Mouse (Mus musculus) stomach, postnatal 0 days (tissue): Measurements from ENCODE around the gene Pigv. TPM values are rescaled to one million over a fixed set of nuclear protein-coding genes. Genes with fewer than 3 reads are reported as not detected.

ENCODE experiments used
- ATAC-seq: fragments of 200-750 bp; cut with Nextera tagmentation; 2 replicates; pipeline ENCODE4 v1.8.0; 2017; ENCODE audit not compliant: low FRiP score, low TSS enrichment
- DNase-seq: peaks from one replicate; pipeline ENCODE4 v3.0.0-alpha.2; 2016; ENCODE audit warnings: low spot score
- H3K27ac ChIP-seq: fragments of 300-500 bp; sonication (generic); replicated peaks from 2 replicates; pipeline ENCODE4 v1.5.1; 2014; ENCODE audit warnings: mild to moderate bottlenecking, control low read depth
- H3K27me3 ChIP-seq: fragments of 300-500 bp; sonication (generic); 2 replicates; pipeline ENCODE4 v1.6.1; 2014; ENCODE audit warnings: low read length; ENCODE audit not compliant: control insufficient read depth, insufficient read depth
- H3K36me3 ChIP-seq: fragments of 300-500 bp; sonication (generic); 2 replicates; pipeline ENCODE4 v1.6.1; 2014; ENCODE audit warnings: low read length, mixed read lengths; ENCODE audit not compliant: control insufficient read depth, insufficient read depth
- H3K4me1 ChIP-seq: fragments of 300-500 bp; sonication (generic); replicated peaks from 2 replicates; pipeline ENCODE4 v1.6.1; 2014; ENCODE audit warnings: antibody characterized with exemption; ENCODE audit not compliant: control insufficient read depth, insufficient read depth
- H3K4me2 ChIP-seq: fragments of 300-500 bp; sonication (generic); replicated peaks from 2 replicates; pipeline ENCODE4 v1.6.1; 2014; ENCODE audit warnings: low read depth, mild to moderate bottlenecking, control low read depth, moderate library complexity
- H3K4me3 ChIP-seq: fragments of 300-500 bp; sonication (generic); 2 replicates; pipeline ENCODE4 v1.5.1; 2014; ENCODE audit warnings: low read depth, low read length, control low read depth
- H3K9ac ChIP-seq: fragments of 300-500 bp; sonication (generic); 2 replicates; pipeline ENCODE4 v1.6.1; 2014; ENCODE audit warnings: mild to moderate bottlenecking, low read length, control low read depth, mixed read lengths
- H3K9me3 ChIP-seq: fragments of 300-500 bp; sonication (generic); 2 replicates; pipeline ENCODE4 v1.6.1; 2016; ENCODE audit warnings: low read length; ENCODE audit not compliant: control insufficient read depth
- CTCF ChIP-seq: IDR thresholded peaks from 2 replicates; pipeline ENCODE4 v1.5.1; 2016; ENCODE audit warnings: antibody characterized with exemption, low read depth, mild to moderate bottlenecking, moderate library complexity
- EP300 ChIP-seq: optimal IDR thresholded peaks from 2 replicates; pipeline ENCODE3; 2016; ENCODE audit warnings: antibody characterized with exemption
- WGBS: fragments of 180-500 bp; shearing (Covaris S2); extraction: QIAGEN DNeasy Blood & Tissue Kit; methylation state at CpG from one replicate; pipeline ENCODE4 v1.1.7; 2014; 5-methylcytosine and 5-hydroxymethylcytosine counted together
- microRNA-seq: library from miRNA; unstranded; fragments of <30 nt; microRNA quantifications from one replicate; pipeline ENCODE4, GENCODE M21; 2016
- polyA plus RNA-seq: library from polyadenylated mRNA; unstranded; fragments of >200 nt; fragmentation: Nextera tagmentation; extraction: Ambion mirVana; gene quantifications from 2 replicates; pipeline ENCODE4 v1.2.1, GENCODE M21; 2015

The Pigv gene
- polyA plus RNA-seq, 1 experiment from 2014 or later = 11.5 TPM

GRCm38 (mm10) chr4:133613867-133614266 is 58.6 kb downstream of the Pigv start:
- Histone ChIP-seq H3K4me1 (no peaks in the 10 kb centered on the region), H3K9me3 (no peaks in the 10 kb centered on the region), H3K36me3 (no peaks in the 10 kb centered on the region), H3K27me3 (no peaks in the 10 kb centered on the region), H3K4me3 (no peak overlapping the region), H3K4me2 (no peak overlapping the region), H3K27ac (peak overlapping the region; percentile 30; the same call in 1 of the 2 replicates), H3K9ac (no peak overlapping the region; the same call in 1 of the 2 replicates)
- ATAC-seq (no peak), DNase-seq (peak; percentile 12)
- no peak for TF ChIP-seq EP300
- no peak for TF ChIP-seq CTCF
- 72% methylated on average over 4 of the region's 4 CpGs for WGBS

- 89% methylated on average over 8 of the region's 8 CpGs for WGBS
- Histone ChIP-seq H3K9me3 (no peaks in the 10 kb centered on the region), H3K4me1 (no peaks in the 10 kb centered on the region), H3K4me2 (no peak overlapping the region), H3K27me3 (no peaks in the 10 kb centered on the region), H3K36me3 (no peaks in the 10 kb centered on the region), H3K27ac (no peak overlapping the region), H3K9ac (no peak overlapping the region), H3K4me3 (no peak overlapping the region)
- peak; percentile 11 for DNase-seq
- no peak for TF ChIP-seq EP300
- no peak for TF ChIP-seq CTCF
- no peak for ATAC-seq
Observed at GRCm38 (mm10) chr4:133613026-133613425, 59.4 kb downstream of the Pigv start.

GRCm38 (mm10) chr4:133612416-133612815 is 60.0 kb downstream of the Pigv start:
- DNase-seq = peak; percentile 13
- Histone ChIP-seq H3K4me1 (no peaks in the 10 kb centered on the region), H3K27me3 (no peaks in the 10 kb centered on the region), H3K36me3 (no peaks in the 10 kb centered on the region), H3K9me3 (no peaks in the 10 kb centered on the region), H3K4me2 (no peak overlapping the region), H3K4me3 (no peak overlapping the region), H3K9ac (no peak overlapping the region), H3K27ac (no peak overlapping the region)
- TF ChIP-seq CTCF = peak; percentile 47
- TF ChIP-seq EP300 = no peak
- WGBS = 99% methylated on average over 7 of the region's 7 CpGs
- no peak for ATAC-seq

GRCm38 (mm10) chr4:133611815-133612214 is 60.6 kb downstream of the Pigv start:
- no peaks in the 10 kb centered on the region for H3K36me3 ChIP-seq
- ATAC-seq (no peak), DNase-seq (peak; percentile 12)
- H3K4me3 ChIP-seq = no peak overlapping the region
- TF ChIP-seq CTCF = peak; percentile 52
- no peak for TF ChIP-seq EP300
- H3K9ac ChIP-seq = no peak overlapping the region
- H3K4me1 ChIP-seq = no peaks in the 10 kb centered on the region
- no peaks in the 10 kb centered on the region for H3K27me3 ChIP-seq
- H3K9me3 ChIP-seq = no peaks in the 10 kb centered on the region
- H3K4me2 ChIP-seq = no peak overlapping the region
- WGBS = 96% methylated on average over 5 of the region's 5 CpGs
- H3K27ac ChIP-seq = no peak overlapping the region

Small RNAs within 50 kb of the gene (microRNA-seq; reads per million reads assigned to microRNA genes)
- not detected for gene Mir7227

Other genes starting within 250 kb of the Pigv start
- gene Tent5b, start 192.5 kb downstream of the Pigv start, polyA plus RNA-seq = 34.0 and 35.3 TPM in 2 replicates
- gene Trnp1, start 174.1 kb downstream of the Pigv start, polyA plus RNA-seq = 4.0 and 4.4 TPM in 2 replicates
- gene Kdf1, start 153.7 kb downstream of the Pigv start, polyA plus RNA-seq = 29.2 and 34.2 TPM in 2 replicates
- 122 and 125 TPM in 2 replicates for gene Nudc, start 126.7 kb downstream of the Pigv start, polyA plus RNA-seq
- 4.7 and 5.2 TPM in 2 replicates for gene Nr0b2, start 119.3 kb downstream of the Pigv start, polyA plus RNA-seq
- 3.6 and 3.8 TPM in 2 replicates for gene Gpatch3, start 97.9 kb downstream of the Pigv start, polyA plus RNA-seq
- gene Gpn2, start 88.3 kb downstream of the Pigv start, polyA plus RNA-seq = 13.9 and 14.8 TPM in 2 replicates
- gene Sfn, start 70.5 kb downstream of the Pigv start, polyA plus RNA-seq = 355 and 371 TPM in 2 replicates
- 1.6 and 3.6 TPM in 2 replicates for gene Zdhhc18, start 22.5 kb downstream of the Pigv start, polyA plus RNA-seq
- gene Arid1a, start 84.1 kb upstream of the Pigv start, polyA plus RNA-seq = 8.7 and 9.7 TPM in 2 replicates
- 45.5 and 46.0 TPM in 2 replicates for gene Rps6ka1, start 215.2 kb upstream of the Pigv start, polyA plus RNA-seq